Mouse (Mus musculus): Measurements from ENCODE around the gene Lamb3.

Gene Lamb3

GRCm38 (mm10) chr1:193343853-193344252, 136.4 kb downstream of the Lamb3 start:
- DNase-seq (ENCODE audit: low read depth) = no peak

GRCm38 (mm10) chr1:193344976-193345375, 137.5 kb downstream of the Lamb3 start:
- no peak for DNase-seq (ENCODE audit: low read depth)

- no peak for DNase-seq (ENCODE audit: low read depth)
Observed at GRCm38 (mm10) chr1:193346908-193347307, 139.4 kb downstream of the Lamb3 start.

GRCm38 (mm10) chr1:193348261-193348962, 140.9 kb downstream of the Lamb3 start:
- no peak for DNase-seq (ENCODE audit: low read depth)

GRCm38 (mm10) chr1:193349702-193350545, 142.4 kb downstream of the Lamb3 start:
- no peak for DNase-seq (ENCODE audit: low read depth)

GRCm38 (mm10) chr1:193350546-193350801, 143.0 kb downstream of the Lamb3 start:
- no peak for DNase-seq (ENCODE audit: low read depth)

- DNase-seq (ENCODE audit: low read depth) = peak; percentile 52
Observed at GRCm38 (mm10) chr1:193351583-193351982, 144.1 kb downstream of the Lamb3 start.

- no peak for DNase-seq (ENCODE audit: low read depth)
Observed at GRCm38 (mm10) chr1:193359199-193359598, 151.7 kb downstream of the Lamb3 start.

GRCm38 (mm10) chr1:193361181-193361580, 153.7 kb downstream of the Lamb3 start:
- DNase-seq (ENCODE audit: low read depth) = no peak

- DNase-seq (ENCODE audit: low read depth) = no peak
Observed at GRCm38 (mm10) chr1:193362078-193362477, 154.6 kb downstream of the Lamb3 start.

- DNase-seq (ENCODE audit: low read depth) = peak; percentile 56
Observed at GRCm38 (mm10) chr1:193363801-193364231, 156.3 kb downstream of the Lamb3 start.

- no peak for DNase-seq (ENCODE audit: low read depth)
Observed at GRCm38 (mm10) chr1:193368055-193368454, 160.6 kb downstream of the Lamb3 start.

- no peak for DNase-seq (ENCODE audit: low read depth)
Observed at GRCm38 (mm10) chr1:193369091-193369490, 161.6 kb downstream of the Lamb3 start.

GRCm38 (mm10) chr1:193370096-193370495, 162.6 kb downstream of the Lamb3 start, which contains the start of gene Camk1g:
Gene Camk1g (minus strand): TSS chr1:193370298.
- DNase-seq (ENCODE audit: low read depth) = no peak

GRCm38 (mm10) chr1:193373906-193374413, 166.5 kb downstream of the Lamb3 start:
- no peak for DNase-seq (ENCODE audit: low read depth)

GRCm38 (mm10) chr1:193376478-193377134, 169.1 kb downstream of the Lamb3 start:
- DNase-seq (ENCODE audit: low read depth) = peak; percentile 71

- DNase-seq (ENCODE audit: low read depth) = no peak
Observed at GRCm38 (mm10) chr1:193379634-193380033, 172.1 kb downstream of the Lamb3 start.

- no peak for DNase-seq (ENCODE audit: low read depth)
Observed at GRCm38 (mm10) chr1:193380877-193381276, 173.4 kb downstream of the Lamb3 start.

- no peak for DNase-seq (ENCODE audit: low read depth)
Observed at GRCm38 (mm10) chr1:193381597-193382404, 174.3 kb downstream of the Lamb3 start.

- DNase-seq (ENCODE audit: low read depth) = no peak
Observed at GRCm38 (mm10) chr1:193382435-193382834, 174.9 kb downstream of the Lamb3 start.

- peak; percentile 73 for DNase-seq (ENCODE audit: low read depth)
Observed at GRCm38 (mm10) chr1:193382841-193383462, 175.5 kb downstream of the Lamb3 start.

Data from NIH3T3 (cell line).